Mouse (Mus musculus) left cerebral cortex, adult 2 months (tissue): ENCODE results near the gene Ddr2. TPM values are rescaled to one million over a fixed set of nuclear protein-coding genes. Genes with fewer than 3 reads are reported as not detected.
"Not testable (repeated sequence)": the region's sequence is repeated elsewhere in the genome, so short reads cannot be mapped to it uniquely, and the experiment has no call there.

Experiments used
- DNase-seq, 2 experiments: peaks; one replicate each; pipeline ENCODE4 v3.0.0; 2021 to 2022; ENCODE audit warnings: low spot score in 2 of 2, mixed read lengths in 1 of 2; ENCODE audit errors: extremely low spot score in 1 of 2
- H3K27ac ChIP-seq: fragments of 200-600 bp; 2 replicates; pipeline ENCODE4 v1.8.1; 2022
- H3K4me3 ChIP-seq: fragments of 200-600 bp; 2 replicates; pipeline ENCODE4 v1.8.1; 2022
- CTCF ChIP-seq: fragments of 200-600 bp; IDR thresholded peaks from 2 replicates; pipeline ENCODE4 v1.8.1; 2022; ENCODE audit warnings: antibody characterized with exemption, mild to moderate bottlenecking, moderate library complexity
- intact Hi-C: fragments of 180-260 bp; cut with DNase I; formaldehyde crosslinking; loops from one replicate; pipeline ENCODE4 v1.15.1; 2025
- total RNA-seq, 2 experiments: library from RNA; stranded (reverse); gene quantifications; 2 replicates each; pipeline ENCODE4 v1.2.3; 2021

Ddr2 gene
- total RNA-seq, 2 experiments from 2014 or later, result 5.7 to 7.2 TPM

- no peak for TF ChIP-seq CTCF
- no peak for DNase-seq
- Histone ChIP-seq H3K4me3 (no peak overlapping the region), H3K27ac (no peak overlapping the region)
- intact Hi-C loops, result no loop called here
These were observed 101.3 kb downstream of the Ddr2 start for GRCm38 (mm10) chr1:170009296-170009695.

GRCm38 (mm10) chr1:170008432-170009220 is 101.9 kb downstream of the Ddr2 start:
- TF ChIP-seq CTCF, result no peak
- Histone ChIP-seq H3K27ac (no peak overlapping the region), H3K4me3 (no peak overlapping the region)
- DNase-seq, result no peak
- intact Hi-C loops, result no loop called here

GRCm38 (mm10) chr1:170006516-170006915 is 104.0 kb downstream of the Ddr2 start:
- no peak overlapping the region for H3K27ac ChIP-seq
- intact Hi-C loops, result no loop called here
- no peak for DNase-seq
- H3K4me3 ChIP-seq, result no peak overlapping the region
- TF ChIP-seq CTCF, result no peak

- no peak for DNase-seq
- no peak for TF ChIP-seq CTCF
- intact Hi-C loops, result no loop called here
- Histone ChIP-seq H3K4me3 (no peak overlapping the region), H3K27ac (no peak overlapping the region)
These were observed 105.3 kb downstream of the Ddr2 start for GRCm38 (mm10) chr1:170005297-170005696.

GRCm38 (mm10) chr1:169993901-169994300 is 116.7 kb downstream of the Ddr2 start:
- H3K4me3 ChIP-seq, H3K27ac ChIP-seq, intact Hi-C loops, DNase-seq: not testable (repeated sequence)

GRCm38 (mm10) chr1:169986166-169986565 is 124.4 kb downstream of the Ddr2 start:
- intact Hi-C loops, result no loop called here

GRCm38 (mm10) chr1:169977621-169978020 is 132.9 kb downstream of the Ddr2 start:
- Histone ChIP-seq H3K27ac (no peak overlapping the region), H3K4me3 (no peak overlapping the region)
- TF ChIP-seq CTCF, result no peak
- DNase-seq, result no peak
- intact Hi-C loops, result loop anchor here (5.0 kb wide), 1 partner anchor 105 kb away; no protein-coding TSS in a partner anchor

More at GRCm38 (mm10) chr1:169986166-169986565, 124.4 kb downstream of the Ddr2 start:
- Histone ChIP-seq H3K27ac (no peak overlapping the region), H3K4me3 (no peak overlapping the region)
- TF ChIP-seq CTCF, result no peak
- DNase-seq, result no peak

- TF ChIP-seq CTCF, result no peak
These were observed 138.6 kb downstream of the Ddr2 start for GRCm38 (mm10) chr1:169971998-169972397.

GRCm38 (mm10) chr1:169970936-169971335 is 139.6 kb downstream of the Ddr2 start:
- no peak for DNase-seq
- TF ChIP-seq CTCF, result no peak
- no peak overlapping the region for H3K27ac ChIP-seq
- intact Hi-C loops, result no loop called here
- H3K4me3 ChIP-seq, result no peak overlapping the region

More at GRCm38 (mm10) chr1:169971998-169972397, 138.6 kb downstream of the Ddr2 start:
- no peak for DNase-seq
- H3K4me3 ChIP-seq, result no peak overlapping the region
- H3K27ac ChIP-seq, result no peak overlapping the region
- intact Hi-C loops, result no loop called here

GRCm38 (mm10) chr1:169969516-169969886 is 141.1 kb downstream of the Ddr2 start:
- Histone ChIP-seq H3K27ac (peak overlapping the region; percentile 82), H3K4me3 (peak overlapping the region; percentile 69)
- intact Hi-C loops, result loop anchor here (1.0 kb wide), 1 partner anchor 167 kb away; no protein-coding TSS in a partner anchor
- TF ChIP-seq CTCF, result no peak
- no peak for DNase-seq

GRCm38 (mm10) chr1:169968792-169969515 is 141.6 kb downstream of the Ddr2 start, which contains the start of gene Hsd17b7:
Gene Hsd17b7 (minus strand): TSS chr1:169969241.
- Histone ChIP-seq H3K4me3 (peak within 1 kb of the TSS; percentile 69), H3K27ac (peak within 1 kb of the TSS; percentile 82)
- DNase-seq, result peak; percentile 96 to 99
- intact Hi-C loops, result loop anchor here (1.0 kb wide), 1 partner anchor 167 kb away; no protein-coding TSS in a partner anchor
- TF ChIP-seq CTCF, result no peak

- Histone ChIP-seq H3K27ac (no peak overlapping the region), H3K4me3 (no peak overlapping the region)
- DNase-seq, result no peak
- no peak for TF ChIP-seq CTCF
- intact Hi-C loops, result no loop called here
These were observed 157.5 kb downstream of the Ddr2 start for GRCm38 (mm10) chr1:169953106-169953505.
